24 mouse cellular contexts compared by ENCODE assay signal in the genomic region with DNA sequence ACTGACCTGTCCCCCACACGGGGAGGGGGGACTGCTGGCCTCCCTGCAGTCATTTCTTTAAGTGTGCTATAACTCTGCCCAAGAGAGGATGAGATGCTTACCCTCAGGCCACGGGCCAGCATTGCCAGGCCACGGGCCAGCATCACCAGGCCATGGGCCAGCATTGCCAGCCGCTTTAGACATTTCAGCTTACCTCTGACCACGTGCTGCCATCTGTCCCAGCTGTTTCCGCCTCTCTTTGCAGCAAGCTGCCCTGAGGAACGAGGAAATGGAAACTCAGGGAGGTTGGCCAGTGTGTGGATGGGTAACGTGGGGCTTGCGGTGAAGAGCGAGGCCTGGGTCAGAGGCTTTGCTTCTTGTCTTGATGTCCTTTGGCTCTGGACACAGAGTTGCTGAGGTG. TPM values are rescaled to one million over a fixed set of nuclear protein-coding genes. Genes with fewer than 3 reads are reported as not detected.
DNase-seq lines count a peak whose midpoint lies in the region; TF ChIP-seq lines count a peak whose summit lies in the region.
"Had no signal": no experiment of that assay in that cellular context is flagged by ENCODE, and none has a peak within 500 bp of the region (broad histone marks: within the 10 kb centered on the region; RNA-seq: fewer than 3 reads in every experiment).

No protein-coding gene starts in this region.

- no peak overlapping the region for H3K9ac ChIP-seq in CH12.LX (ENCODE audit: insufficient read depth, low read depth)
- H3K9ac ChIP-seq: forebrain, embryonic 13.5 days; heart, embryonic 12.5 days; heart, embryonic 15.5 days; hindbrain, embryonic 14.5 days had no signal

- TF ChIP-seq RAD21 in CH12.LX (IDR thresholded peaks at IDR 0.05; ENCODE audit: low read depth, low read length): no peak

- TF ChIP-seq EP300 in CH12.LX (IDR thresholded peaks at IDR 0.05; ENCODE audit: low read length): no peak

- intact Hi-C loops in gastrocnemius, postnatal 14 days (cut with DNase I; ENCODE audit: low total_unique reads): loop anchor here (2.0 kb wide), 1 partner anchor 118 kb away; no protein-coding TSS in a partner anchor

- H3K9me3 ChIP-seq in CH12.LX (replicated peaks; ENCODE audit: low read length): no peaks in the 10 kb centered on the region
- H3K9me3 ChIP-seq: forebrain, embryonic 10.5 days; forebrain, embryonic 13.5 days; G1E; heart, embryonic 12.5 days; heart, embryonic 15.5 days had no signal

- no peak for TF ChIP-seq CTCF in CH12.LX (conservative IDR thresholded peaks at IDR 0.05 in 1 of 2, IDR thresholded peaks at IDR 0.05 in 1 of 2; ENCODE audit: low read depth in 2 of 2, low read length in 2 of 2)

- H3K4me3 ChIP-seq in CH12.LX (replicated peaks in 1 of 3; ENCODE audit: low read depth in 2 of 3, low read length in 2 of 3, poor library complexity in 1 of 3): no peak overlapping the region
- H3K4me3 ChIP-seq: forebrain, embryonic 10.5 days; forebrain, embryonic 13.5 days; heart, embryonic 12.5 days; heart, embryonic 15.5 days had no signal

- H3K79me2 ChIP-seq in CH12.LX (replicated peaks; ENCODE audit: control insufficient read depth, extremely low read depth, insufficient read depth, poor library complexity, severe bottlenecking): no peaks in the 10 kb centered on the region

- DNase-seq in gastrocnemius, postnatal 14 days: peak; percentile 40
- no peak for DNase-seq in gastrocnemius, postnatal 10 days
- DNase-seq in layer of hippocampus, adult 9-11 months: peak; percentile 70
- DNase-seq in layer of hippocampus, postnatal 10 days (ENCODE audit: low spot score in 2 of 2): no peak
- DNase-seq in 3134 (ENCODE audit: extremely low read depth, insufficient read length, low spot score) (peak; percentile 47), CH12.LX (ENCODE audit: extremely low read depth) (no peak)
- no peak for DNase-seq in left cerebral cortex, adult 11 months (ENCODE audit: low spot score)
- no peak for DNase-seq in lung, adult 18-20 months
- DNase-seq: cerebellum, adult 11 months; cerebellum, adult 2 months; cerebellum, adult 9-11 months had no signal

- dilution Hi-C loops in CH12.LX (cut with MboI; ENCODE audit: extremely low pct_ligation_motif_present, extremely low pct_unique_long_range_greater_than_20kb, low sequenced_read_pairs): no loop called here

- H3K4me2 ChIP-seq in CH12.LX (ENCODE audit: insufficient read depth, low read depth, poor library complexity, severe bottlenecking): no peak overlapping the region
- H3K4me2 ChIP-seq: forebrain, embryonic 13.5 days; heart, embryonic 12.5 days; heart, embryonic 15.5 days; hindbrain, embryonic 14.5 days had no signal

- no peaks in the 10 kb centered on the region for H3K27me3 ChIP-seq in CH12.LX (replicated peaks)
- H3K27me3 ChIP-seq: forebrain, embryonic 13.5 days; Patski had no signal

- H3K27ac ChIP-seq in CH12.LX (ENCODE audit: insufficient read depth, low read depth): no peak overlapping the region
- H3K27ac ChIP-seq: forebrain, embryonic 10.5 days; forebrain, embryonic 13.5 days; heart, embryonic 15.5 days; hindbrain, embryonic 14.5 days; hindbrain, postnatal 0 days had no signal

- in situ Hi-C loops in CH12.LX (cut with MboI; ENCODE audit: low pct_ligation_motif_present, low pct_unique_long_range_greater_than_20kb, low sequenced_read_pairs): loop anchor here (5.0 kb wide), 1 partner anchor 111 kb away; no protein-coding TSS in a partner anchor

- H3K36me3 ChIP-seq in CH12.LX (replicated peaks in 1 of 2; ENCODE audit: control insufficient read depth in 1 of 2, insufficient read depth in 1 of 2, low read length in 1 of 2): peaks cover 0 to 4% of the 10 kb centered on the region in 2 experiments
- H3K36me3 ChIP-seq: forebrain, embryonic 10.5 days; heart, embryonic 12.5 days; heart, embryonic 15.5 days had no signal

- H3K4me1 ChIP-seq in CH12.LX (ENCODE audit: control insufficient read depth in 1 of 2, insufficient read depth in 2 of 2): peaks cover 24 to 55% of the 10 kb centered on the region in 2 experiments
- H3K4me1 ChIP-seq: forebrain, embryonic 13.5 days; heart, embryonic 15.5 days had no signal

- no peak for TF ChIP-seq POLR2A in CH12.LX (IDR thresholded peaks at IDR 0.05; ENCODE audit: low read depth, low read length)

TF ChIP-seq in CH12.LX, 34 proteins besides CTCF, POLR2A, EP300 and RAD21:
- TF ChIP-seq TCF12 (IDR thresholded peaks at IDR 0.05; ENCODE audit: low read depth, low read length) (no peak), MAZ (IDR thresholded peaks at IDR 0.05; ENCODE audit: low read depth, low read length) (no peak), MYC (IDR thresholded peaks at IDR 0.05; ENCODE audit: low read depth, low read length) (0 out of 2 replicates have a peak, but pooled peaks have one; percentile 23), MAX (IDR thresholded peaks at IDR 0.05; ENCODE audit: low read length) (peak; percentile 38; the same call in 1 of the 2 replicates), ZNF384 (IDR thresholded peaks at IDR 0.05; ENCODE audit: low read depth, low read length) (no peak), TBP (conservative IDR thresholded peaks at IDR 0.05; ENCODE audit: low read depth, low read length) (no peak)

RNA-seq across cellular contexts. Expression of gene Emc8, which starts 12.7 kb away (rescaled TPM):
- 10 to 100 TPM; 25.6 to 34.3 TPM for total RNA-seq in gastrocnemius, postnatal 14 days (2021)
- total RNA-seq in gastrocnemius, postnatal 10 days (2021): 10 to 100 TPM; 42.7 to 47.2 TPM
- total RNA-seq in layer of hippocampus, postnatal 10 days (2021): 10 to 100 TPM; 70.7 to 82.3 TPM
- total RNA-seq in CH12.LX (2012; rRNA removed): 113 and 133 TPM in 2 replicates
- 33.4 and 35.3 TPM in 2 replicates for total RNA-seq in CH12.LX (2014; rRNA removed)
- polyA plus RNA-seq in CH12.LX (2012; ENCODE audit: insufficient read length, low read depth): 159 and 184 TPM in 2 replicates

RNA-seq across cellular contexts. Expression of gene Cox4i1, which starts 13.1 kb away (rescaled TPM):
- total RNA-seq in gastrocnemius, postnatal 14 days (2021): 1,000 to 10,000 TPM; 1,541 to 1,794 TPM
- total RNA-seq in gastrocnemius, postnatal 10 days (2021): 1,000 to 10,000 TPM; 1,346 to 1,605 TPM
- 100 to 1,000 TPM; 930 to 997 TPM for total RNA-seq in layer of hippocampus, postnatal 10 days (2021)
- total RNA-seq in CH12.LX (2012; rRNA removed) (890 and 970 TPM in 2 replicates), CH12.LX (2014; rRNA removed) (519 and 596 TPM in 2 replicates)
- 673 and 711 TPM in 2 replicates for polyA plus RNA-seq in CH12.LX (2012; ENCODE audit: insufficient read length, low read depth)

RNA-seq across cellular contexts. Expression of gene Gm27021, which starts 13.2 kb away (rescaled TPM):
- total RNA-seq in gastrocnemius, postnatal 14 days (2021): not detected
- not detected for total RNA-seq in gastrocnemius, postnatal 10 days (2021)
- under 1 TPM in 1 of 2 experiments, not detected in 1; 0.51 TPM for total RNA-seq in layer of hippocampus, postnatal 10 days (2021)
- total RNA-seq in CH12.LX (2012; rRNA removed) (0.97 and 1.1 TPM in 2 replicates), CH12.LX (2014; rRNA removed) (0.49 and 1.0 TPM in 2 replicates)
- polyA plus RNA-seq in CH12.LX (2012; ENCODE audit: insufficient read length, low read depth): 0.49 TPM in 1 of 2 replicates, not detected in the other
- total RNA-seq: adrenal gland, adult 18-20 months; adrenal gland, postnatal 14 days; G1E; gastrocnemius, adult 8-10 months; heart, adult 18-20 months; heart, postnatal 4 days had no signal
- polyA plus RNA-seq: heart, embryonic 12.5 days had no signal

RNA-seq across cellular contexts. Expression of gene 1190005I06Rik, which starts 33.7 kb away (rescaled TPM):
- total RNA-seq in gastrocnemius, postnatal 14 days (2021): under 1 TPM; 0.59 to 0.84 TPM
- 1 to 10 TPM in 1 of 2 experiments, under 1 TPM in 1; 0.65 to 1.3 TPM for total RNA-seq in gastrocnemius, postnatal 10 days (2021)
- 10 to 100 TPM in 1 of 2 experiments, 1 to 10 TPM in 1; 9.0 to 13.1 TPM for total RNA-seq in layer of hippocampus, postnatal 10 days (2021)
- 0.85 and 1.7 TPM in 2 replicates for total RNA-seq in CH12.LX (2012; rRNA removed)
- total RNA-seq in CH12.LX (2014; rRNA removed): not detected in 2 replicates
- polyA plus RNA-seq in CH12.LX (2012; ENCODE audit: insufficient read length, low read depth): 0.36 TPM in 1 of 2 replicates, not detected in the other

RNA-seq across cellular contexts. Expression of gene Irf8, which starts 55.0 kb away (rescaled TPM):
- total RNA-seq in gastrocnemius, postnatal 14 days (2021): 1 to 10 TPM; 2.4 to 3.0 TPM
- total RNA-seq in gastrocnemius, postnatal 10 days (2021): 1 to 10 TPM; 2.0 to 2.6 TPM
- total RNA-seq in layer of hippocampus, postnatal 10 days (2021): 1 to 10 TPM; 4.2 to 4.8 TPM
- total RNA-seq in CH12.LX (2012; rRNA removed) (16.3 and 17.7 TPM in 2 replicates), CH12.LX (2014; rRNA removed) (11.2 and 13.3 TPM in 2 replicates)
- polyA plus RNA-seq in CH12.LX (2012; ENCODE audit: insufficient read length, low read depth): 34.3 and 37.4 TPM in 2 replicates

Comparison
In these comparisons a context has a peak if more than half of its experiments do, and no peak if none do; other contexts are left out.
1. DNase-seq: peak in gastrocnemius, postnatal 14 days (single experiment), layer of hippocampus, adult 9-11 months (single experiment) and 3134 (single experiment); none in gastrocnemius, postnatal 10 days (single experiment), layer of hippocampus, postnatal 10 days (0 of 2), CH12.LX (single experiment), left cerebral cortex, adult 11 months (single experiment) and lung, adult 18-20 months (0 of 2).